Mouse (Mus musculus) urinary bladder, adult 2 months (tissue): Measurements from ENCODE around the gene Wnk2. TPM values are rescaled to one million over a fixed set of nuclear protein-coding genes. Genes with fewer than 3 reads are reported as not detected.
A peak's percentile ranks its signal among the peaks of the same experiment; 100 is the strongest.

Experiments used
- DNase-seq: peaks from one replicate; pipeline ENCODE4 v3.0.0; 2022; ENCODE audit warnings: low spot score
- polyA plus RNA-seq: library from polyadenylated mRNA; depleted of rRNA; stranded (reverse); fragments of >200 nt; gene quantifications from 2 replicates; pipeline ENCODE4 v1.2.3, GENCODE M21; 2012; rRNA removed

Wnk2 gene
- 14.9 and 28.9 TPM in 2 replicates for polyA plus RNA-seq

DNA sequence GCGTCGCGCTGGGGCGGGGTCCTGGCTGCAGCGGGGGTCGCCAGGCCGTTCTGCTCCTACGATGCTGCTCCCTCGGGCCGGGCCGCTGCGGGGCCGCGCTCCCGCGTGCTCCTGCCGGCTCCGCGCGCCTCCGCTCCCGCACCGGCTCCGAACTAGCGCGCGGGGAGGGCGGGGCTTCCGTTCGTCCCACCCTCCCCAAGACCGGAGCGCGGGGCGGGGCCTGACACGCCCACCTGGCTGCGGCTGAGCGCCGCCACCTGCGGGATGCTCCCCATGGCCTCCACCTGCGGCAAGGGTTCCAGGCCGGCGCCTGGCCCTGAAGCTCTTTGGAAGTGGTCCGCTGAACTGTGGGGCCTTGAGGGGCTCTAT is at the start of gene Wnk2:
Gene Wnk2 (minus strand): TSS at position 157 of the 369 bp plus-strand sequence.
- peak; percentile 47 for DNase-seq

GRCm38 (mm10) chr13:49196766-49197165 is 49.0 kb upstream of the Wnk2 start:
- DNase-seq: no peak

DNA sequence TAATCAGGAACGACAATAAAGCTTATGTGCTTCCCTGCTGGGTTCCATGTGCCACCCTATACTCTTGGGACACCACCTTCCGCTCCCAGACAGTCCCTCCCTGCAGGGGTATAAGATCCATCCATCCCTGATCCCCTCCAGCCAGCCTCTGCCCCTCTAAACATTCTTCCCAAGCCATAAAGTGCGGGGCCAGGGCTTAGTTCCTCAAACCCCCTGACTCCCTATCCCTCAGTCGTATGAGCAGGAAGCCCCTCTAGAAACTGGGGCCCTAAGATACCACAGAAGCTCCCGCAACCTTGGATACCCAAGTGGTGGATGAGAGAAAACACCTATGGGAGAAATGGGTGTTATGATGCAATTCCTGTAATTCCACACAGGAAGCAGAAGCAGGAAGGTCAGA is 48.4 kb upstream of the Wnk2 start:
- DNase-seq: no peak

DNA sequence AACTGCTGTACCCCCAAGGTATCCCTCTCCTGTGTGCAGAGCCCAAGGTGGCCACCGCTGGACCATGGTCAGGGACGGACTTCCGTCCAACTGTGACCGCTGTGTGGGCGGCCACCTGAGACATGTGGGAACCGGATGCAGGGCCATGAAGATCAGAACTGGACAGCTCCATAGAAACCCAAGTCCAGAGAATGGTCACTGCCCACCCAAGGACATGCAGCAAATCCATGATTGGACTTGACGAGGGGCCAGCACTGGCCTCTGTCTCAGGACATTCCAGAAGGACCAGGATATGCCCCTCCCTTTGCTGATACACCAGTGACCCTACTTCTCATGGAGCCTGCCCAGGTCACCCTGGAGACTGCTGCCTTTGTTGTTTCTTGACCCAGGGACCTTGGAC is 47.8 kb upstream of the Wnk2 start:
- DNase-seq: no peak

DNA sequence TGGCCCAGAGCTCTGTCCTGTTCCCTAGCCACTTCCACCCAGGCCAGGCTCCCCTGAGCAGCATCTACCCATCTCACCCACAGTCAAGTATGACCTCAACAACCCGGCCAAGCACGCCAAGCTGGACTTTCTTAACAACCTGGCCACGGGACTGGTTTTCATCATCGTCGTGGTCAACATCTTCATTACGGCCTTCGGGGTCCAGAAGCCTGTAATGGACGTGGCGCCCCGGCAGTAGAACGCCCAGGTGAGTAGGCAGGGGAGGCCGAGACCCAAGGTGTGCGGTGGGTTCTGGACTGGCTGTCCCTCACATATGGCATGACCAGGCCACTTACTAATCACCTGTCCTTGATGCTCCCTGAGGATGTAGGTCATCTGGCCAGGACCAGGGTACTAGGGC is 47.0 kb upstream of the Wnk2 start:
- no peak for DNase-seq

GRCm38 (mm10) chr13:49193650-49194049 is 45.8 kb upstream of the Wnk2 start:
- no peak for DNase-seq

- DNase-seq: no peak
Measured at GRCm38 (mm10) chr13:49192156-49192855, 44.5 kb upstream of the Wnk2 start.

- DNase-seq: no peak
Measured at GRCm38 (mm10) chr13:49191673-49192035, 43.8 kb upstream of the Wnk2 start.

DNA sequence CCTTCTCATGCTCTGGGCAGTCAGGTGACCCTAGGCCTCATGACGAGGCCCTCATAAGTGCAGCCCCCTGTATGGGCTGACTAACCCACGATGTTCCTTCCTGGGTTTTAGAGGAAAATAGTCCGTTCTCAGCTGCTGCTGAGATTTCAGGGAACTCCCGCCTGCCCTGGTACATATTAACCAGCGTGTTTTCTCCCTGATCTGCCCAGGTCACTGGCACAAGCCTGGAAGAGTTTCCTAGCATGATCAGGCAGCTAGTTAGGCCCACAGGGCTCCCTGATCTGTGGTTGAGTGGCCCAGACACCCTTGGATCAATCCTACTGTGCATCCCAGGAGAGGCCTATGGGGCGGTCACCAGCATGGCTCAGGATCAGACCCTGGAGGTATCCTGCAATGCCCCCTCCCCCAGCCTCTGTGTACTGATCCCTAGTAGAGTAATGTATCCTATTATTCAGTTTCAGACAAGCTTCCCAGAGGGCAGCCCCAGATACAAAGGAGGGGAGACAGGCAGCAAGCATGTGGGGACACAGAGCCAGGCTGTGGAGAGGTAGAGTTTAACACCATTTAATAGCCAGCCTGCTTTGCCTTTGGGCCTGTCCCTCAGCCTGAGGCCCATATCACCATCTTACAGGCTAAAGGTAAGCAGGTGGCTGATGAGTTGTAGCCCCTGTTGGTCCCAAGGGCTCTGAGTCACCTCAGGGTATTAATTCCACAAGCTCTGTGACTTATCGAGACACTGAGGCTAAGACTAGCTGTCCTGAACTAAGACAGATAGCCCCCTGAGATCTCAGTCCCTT is 43.3 kb upstream of the Wnk2 start:
- DNase-seq: no peak

- no peak for DNase-seq
Measured at GRCm38 (mm10) chr13:49189970-49190870, 42.4 kb upstream of the Wnk2 start.

DNA sequence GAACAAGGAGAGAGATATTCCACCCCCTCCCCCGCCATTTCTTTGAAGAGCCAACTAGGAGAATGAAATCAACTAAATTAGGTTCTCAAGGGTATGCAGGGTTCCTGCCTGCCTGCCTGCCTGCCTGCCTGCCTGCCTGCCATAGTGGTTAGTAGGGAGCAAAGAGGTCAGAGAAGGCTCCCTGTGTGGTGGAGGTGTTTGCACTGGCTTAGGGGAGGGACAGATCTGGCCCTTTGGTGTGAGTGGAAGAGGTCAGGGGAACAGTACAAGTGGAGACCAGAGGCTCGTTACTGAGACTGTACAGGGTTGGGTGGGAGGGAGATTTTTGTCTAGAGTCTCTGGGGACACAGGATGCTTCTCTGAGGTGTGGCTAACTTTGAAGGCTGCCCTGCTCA is 41.1 kb upstream of the Wnk2 start:
- no peak for DNase-seq

- no peak for DNase-seq
Measured at GRCm38 (mm10) chr13:49188219-49188965, 40.6 kb upstream of the Wnk2 start.

DNA sequence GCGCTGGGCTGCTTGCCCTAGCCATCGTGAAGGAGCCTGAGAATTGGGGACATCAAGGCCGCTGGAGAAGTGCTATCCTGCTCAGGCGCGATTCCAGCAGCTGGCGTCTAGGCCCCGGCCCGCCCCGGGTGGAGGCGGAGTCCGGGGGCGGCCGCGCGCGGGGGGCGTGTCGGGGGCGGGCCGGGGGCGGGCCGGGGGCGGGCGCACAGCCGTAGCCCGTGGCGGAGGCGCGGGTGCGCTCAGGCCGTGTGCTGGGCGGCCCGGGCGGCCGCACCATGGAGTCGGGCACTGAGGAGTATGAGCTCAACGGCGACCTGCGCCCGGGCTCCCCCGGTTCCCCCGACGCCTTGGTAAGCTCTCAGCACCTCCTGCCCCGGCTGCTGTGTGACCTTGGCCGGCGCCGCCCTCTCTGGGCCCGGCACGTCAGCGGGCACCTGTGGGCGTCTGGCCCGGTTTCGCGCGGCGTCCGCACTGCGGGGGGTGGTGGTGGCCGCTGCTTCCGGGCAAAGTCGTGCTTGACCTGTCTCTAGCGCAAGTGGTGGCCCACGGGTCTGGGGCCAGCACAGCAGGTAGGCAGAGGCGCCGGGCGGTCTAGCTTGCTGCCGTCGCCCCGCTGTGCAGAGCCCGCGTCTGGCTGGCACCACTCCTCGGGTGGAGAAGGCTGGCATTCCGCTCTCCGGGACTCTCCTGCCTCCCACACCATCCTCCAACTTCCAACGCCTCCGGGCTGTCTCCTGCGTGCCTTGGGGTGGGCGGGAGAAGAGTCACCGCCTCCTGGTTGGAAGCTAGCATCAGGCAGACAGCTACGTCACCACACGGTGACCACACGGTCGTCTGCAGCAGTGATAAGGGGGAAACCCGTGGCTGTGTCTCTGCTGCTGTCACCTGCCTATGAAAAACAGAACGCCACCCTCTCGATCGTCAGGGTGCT is 39.7 kb upstream of the Wnk2 start, which contains the start of gene Ninj1:
Gene Ninj1 (plus strand): TSS at position 198 of the 931 bp plus-strand sequence.
- DNase-seq: peak; percentile 75

- no peak for DNase-seq
Measured at GRCm38 (mm10) chr13:49186798-49187287, 39.0 kb upstream of the Wnk2 start.

DNA sequence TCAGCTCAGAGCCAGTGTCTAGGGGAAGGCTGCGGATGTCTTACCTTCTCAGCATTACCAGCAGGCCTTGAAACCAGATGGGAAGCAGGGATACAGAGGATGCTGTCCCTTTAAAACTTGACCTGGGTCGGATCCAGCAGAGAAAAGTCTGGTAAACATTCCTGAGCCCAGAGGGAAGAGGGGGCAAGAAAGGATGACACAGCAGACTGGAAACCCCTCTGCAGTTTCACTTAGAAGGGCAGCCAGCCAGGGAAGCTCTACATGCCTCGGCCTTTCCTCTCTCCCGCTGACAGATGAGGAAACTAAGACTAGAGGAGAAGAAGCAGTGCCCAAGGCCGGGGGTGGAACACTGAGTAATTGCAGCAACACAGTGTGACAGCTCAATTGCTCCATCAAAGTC is 35.8 kb upstream of the Wnk2 start:
- no peak for DNase-seq

GRCm38 (mm10) chr13:49183161-49183560 is 35.3 kb upstream of the Wnk2 start:
- DNase-seq: no peak

DNA sequence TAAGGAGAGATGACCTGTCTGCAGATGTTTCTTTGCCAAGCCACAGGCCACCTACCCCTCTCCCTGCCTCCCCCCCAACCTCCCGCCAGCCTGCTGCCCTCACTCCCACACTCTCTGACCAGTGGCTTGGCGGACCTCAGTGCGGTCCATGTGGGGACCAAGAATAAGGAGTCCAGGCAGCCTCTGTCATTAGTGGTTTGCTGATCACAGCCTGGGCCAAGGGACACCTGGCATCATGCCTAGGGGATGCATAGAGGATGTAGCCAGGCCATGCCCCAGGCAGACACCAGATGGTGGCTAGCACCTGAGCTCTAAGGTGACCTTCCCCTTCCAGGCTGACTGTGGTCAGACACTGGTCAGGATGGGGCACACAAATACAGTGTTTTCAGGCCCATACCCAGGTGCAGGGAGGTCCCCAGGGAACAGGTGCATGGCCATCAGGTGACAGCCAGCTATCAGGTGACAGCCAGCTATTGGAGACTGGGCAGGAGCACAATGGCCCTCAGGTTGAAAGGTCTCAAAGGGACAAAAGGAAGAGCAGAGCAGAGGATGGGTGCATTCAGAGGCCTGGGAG is 33.7 kb upstream of the Wnk2 start:
- DNase-seq: no peak

GRCm38 (mm10) chr13:49180691-49181090 is 32.9 kb upstream of the Wnk2 start:
- DNase-seq: no peak

DNA sequence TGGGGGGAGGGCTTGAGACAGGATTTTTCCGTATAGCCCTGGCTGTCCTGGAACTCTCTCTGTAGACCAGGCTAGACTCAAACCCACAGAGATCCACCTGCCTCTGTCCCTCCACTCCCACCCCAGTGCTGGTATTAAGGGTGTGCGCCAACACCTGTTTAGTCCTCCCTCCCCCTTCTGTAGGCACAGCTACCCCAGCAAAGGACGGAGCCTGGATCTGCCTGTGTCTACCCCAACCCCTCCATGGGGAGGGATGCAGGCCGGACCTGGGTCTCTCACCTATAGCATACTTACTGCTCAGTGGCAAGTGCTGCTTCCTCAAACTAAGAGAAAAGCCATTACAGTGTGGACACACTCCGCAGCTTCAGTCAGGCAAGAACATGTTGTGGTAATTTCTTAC is 32.5 kb upstream of the Wnk2 start:
- no peak for DNase-seq
